Mouse (Mus musculus): Measurements from ENCODE around the gene Zfp14.
A peak's percentile ranks its signal among the peaks of the same experiment; 100 is the strongest.

The Zfp14 gene

GRCm38 (mm10) chr7:30027331-30027730, 23.8 kb downstream of the Zfp14 start:
- no peak for DNase-seq

GRCm38 (mm10) chr7:30025358-30025757, 25.8 kb downstream of the Zfp14 start:
- no peak for DNase-seq

DNA sequence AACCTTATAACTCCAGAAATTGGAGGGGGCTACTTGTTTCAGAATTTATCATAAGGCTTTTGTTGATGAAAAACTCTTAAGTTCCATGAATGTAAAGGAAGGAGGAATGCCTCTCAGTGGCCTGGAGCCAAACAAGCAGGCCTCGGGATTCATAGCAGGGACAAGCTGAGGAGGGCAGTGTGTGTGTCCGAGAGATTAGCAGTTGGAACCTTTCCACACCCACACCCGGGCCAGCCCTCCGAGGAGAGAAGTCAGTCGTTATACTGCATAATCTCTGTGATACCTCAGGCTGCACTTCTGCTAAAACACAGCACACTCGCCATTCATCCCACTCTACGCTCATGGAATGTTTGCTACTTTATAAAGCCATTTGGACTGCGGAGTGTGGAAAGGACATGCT, 27.4 kb downstream of the Zfp14 start:
- no peak for DNase-seq

GRCm38 (mm10) chr7:30023324-30023723, 27.9 kb downstream of the Zfp14 start:
- no peak for DNase-seq

DNA sequence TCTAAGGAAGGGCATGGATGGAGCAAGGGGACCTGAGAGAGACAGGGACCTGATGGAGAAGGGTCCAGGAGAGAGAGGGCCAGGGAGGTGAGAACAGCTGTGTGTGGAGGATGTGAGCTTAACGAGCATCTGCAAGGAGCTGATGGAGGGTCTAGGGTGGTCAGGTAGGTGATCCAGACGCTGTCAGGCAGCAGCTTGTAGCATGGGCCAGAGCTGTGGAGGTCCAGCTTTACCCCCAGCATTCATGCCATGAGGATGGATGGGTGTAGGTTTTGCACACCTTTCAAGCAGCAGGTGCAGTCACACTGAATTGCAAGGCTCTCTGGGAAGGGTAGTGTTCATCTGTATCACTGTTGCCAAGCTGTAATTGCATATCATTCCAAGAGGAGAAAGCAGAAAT, 31.6 kb downstream of the Zfp14 start:
- DNase-seq = no peak

GRCm38 (mm10) chr7:30017226-30017625, 34.0 kb downstream of the Zfp14 start:
- DNase-seq = no peak

DNA sequence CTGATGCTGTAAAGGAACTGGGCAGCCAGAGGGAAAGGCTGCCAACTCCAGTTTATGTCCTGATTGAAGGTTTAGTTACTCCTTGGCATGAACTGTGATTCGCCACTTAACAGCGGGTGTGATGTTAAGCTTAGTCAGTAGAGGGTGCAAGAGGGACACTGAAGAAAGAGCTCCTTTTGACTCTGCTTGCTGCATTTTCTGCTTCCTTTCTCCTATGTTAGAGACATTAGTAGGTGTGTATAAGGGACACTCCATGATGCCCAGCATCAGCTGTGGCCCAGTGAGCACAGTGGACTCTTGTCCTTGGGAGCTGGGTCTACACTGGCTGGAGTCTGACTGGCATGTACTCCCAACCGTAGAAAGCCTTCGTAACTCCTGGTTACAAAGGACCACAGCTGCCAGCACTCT, 38.2 kb downstream of the Zfp14 start:
- DNase-seq = peak; percentile 55

- DNase-seq = no peak
These were observed 40.5 kb downstream of the Zfp14 start for GRCm38 (mm10) chr7:30010551-30011195.

DNA sequence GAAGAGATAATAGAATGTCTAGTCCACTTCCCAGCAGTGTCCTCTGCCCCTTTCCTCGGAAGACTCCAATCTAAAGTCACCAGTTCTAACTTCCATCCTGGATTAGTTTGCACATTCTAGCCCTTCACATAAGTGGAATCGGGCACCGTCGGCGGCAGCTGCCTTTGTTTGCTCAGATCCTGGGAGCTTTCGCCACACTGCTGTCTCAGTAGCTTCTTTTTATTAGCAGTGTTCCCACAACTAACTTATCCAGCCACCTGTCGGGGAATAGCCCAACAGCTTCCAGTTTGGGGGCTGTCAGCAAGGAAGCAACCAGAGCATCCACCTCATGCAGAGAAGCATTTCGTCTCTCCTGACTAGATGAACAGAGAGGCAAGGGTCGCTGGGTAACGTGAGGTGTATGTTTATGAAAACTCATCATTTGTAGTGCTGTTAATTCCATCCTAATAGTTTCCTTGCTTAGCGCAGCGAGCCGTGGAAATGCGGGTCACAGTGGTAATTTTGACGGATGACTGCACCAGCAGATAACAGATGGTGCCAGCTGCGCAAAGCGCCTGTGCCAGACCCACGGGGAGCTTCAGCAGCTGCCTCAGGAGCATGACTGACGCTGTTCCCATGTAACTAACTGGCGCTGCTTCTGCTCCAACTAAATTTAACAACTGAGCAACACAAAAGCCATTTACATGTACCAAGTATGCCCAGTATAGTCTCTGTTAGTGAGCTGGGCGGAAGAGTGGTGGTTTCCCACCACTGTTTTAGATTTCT, 41.7 kb downstream of the Zfp14 start:
- peak; percentile 35 for DNase-seq

- DNase-seq = no peak
These were observed 43.0 kb downstream of the Zfp14 start for GRCm38 (mm10) chr7:30008020-30008690.

DNA sequence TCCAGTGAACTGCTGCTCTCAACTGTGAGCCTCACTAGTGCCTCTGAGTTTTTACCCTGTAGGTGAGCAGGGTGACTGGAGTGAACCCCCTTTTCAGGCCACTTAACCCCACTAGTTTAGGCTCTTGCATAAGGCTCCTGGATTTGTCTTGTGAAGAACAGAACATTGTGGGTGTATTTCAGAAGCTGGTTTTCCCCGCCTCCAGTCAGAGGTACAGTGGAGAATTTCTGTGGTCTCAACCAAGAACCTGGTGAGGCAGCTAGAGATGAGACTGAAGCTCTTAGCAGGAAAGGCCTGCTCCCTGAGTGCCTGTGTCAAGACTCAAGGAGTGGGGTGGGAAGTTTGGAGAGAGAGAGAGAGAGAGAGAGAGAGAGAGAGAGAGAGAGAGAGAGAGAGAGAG, 43.6 kb downstream of the Zfp14 start:
- DNase-seq = no peak

DNA sequence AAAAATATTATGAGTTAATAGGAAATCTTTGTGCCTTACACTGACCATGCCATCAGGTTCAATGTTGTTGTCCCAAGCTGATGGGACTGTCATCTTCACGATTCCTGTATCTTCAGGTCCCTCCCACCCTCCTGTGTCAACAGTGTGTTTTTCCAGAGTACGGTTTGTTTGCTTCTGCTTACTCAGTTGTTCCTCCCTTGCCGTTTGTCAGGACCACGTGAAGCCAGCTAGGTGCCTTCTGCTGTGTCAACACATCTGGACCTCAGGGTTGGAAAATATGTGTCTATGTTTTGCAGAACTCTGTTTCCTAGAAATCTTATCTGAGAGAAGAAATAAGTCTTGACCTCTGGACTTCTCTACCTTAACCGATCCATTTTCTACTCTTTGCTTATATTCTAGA, 50.6 kb downstream of the Zfp14 start:
- no peak for DNase-seq

- DNase-seq = no peak
These were observed 56.0 kb downstream of the Zfp14 start for GRCm38 (mm10) chr7:29995134-29995533.

- no peak for DNase-seq
These were observed 57.8 kb downstream of the Zfp14 start for GRCm38 (mm10) chr7:29993340-29993739.

- no peak for DNase-seq
These were observed 58.5 kb downstream of the Zfp14 start for GRCm38 (mm10) chr7:29992698-29993097.

- DNase-seq = no peak
These were observed 62.1 kb downstream of the Zfp14 start for GRCm38 (mm10) chr7:29989031-29989430.

DNA sequence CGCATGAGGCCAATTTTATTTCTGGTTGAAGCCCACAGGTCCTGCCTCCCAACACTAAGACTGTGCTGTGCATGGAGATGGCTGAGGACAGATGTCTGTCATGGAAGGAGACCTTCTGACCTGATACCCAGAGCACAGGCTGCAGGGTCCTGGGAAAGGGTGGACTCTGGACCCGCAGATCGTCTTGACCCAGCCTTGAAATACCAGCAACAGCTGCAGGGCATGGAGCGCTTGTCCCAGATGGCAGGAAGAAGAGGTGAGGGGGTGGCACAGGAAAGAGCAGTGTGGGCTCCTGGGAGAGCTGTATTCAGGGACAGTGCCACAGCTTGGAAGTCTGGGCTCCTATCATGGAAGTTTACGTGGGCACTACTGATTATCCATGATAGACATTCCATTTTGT, 63.6 kb downstream of the Zfp14 start:
- DNase-seq = no peak

Measured in layer of hippocampus, adult 9-11 months (tissue).